Comparison of ENCODE assay signal across 13 mouse cellular contexts in the genomic region with DNA sequence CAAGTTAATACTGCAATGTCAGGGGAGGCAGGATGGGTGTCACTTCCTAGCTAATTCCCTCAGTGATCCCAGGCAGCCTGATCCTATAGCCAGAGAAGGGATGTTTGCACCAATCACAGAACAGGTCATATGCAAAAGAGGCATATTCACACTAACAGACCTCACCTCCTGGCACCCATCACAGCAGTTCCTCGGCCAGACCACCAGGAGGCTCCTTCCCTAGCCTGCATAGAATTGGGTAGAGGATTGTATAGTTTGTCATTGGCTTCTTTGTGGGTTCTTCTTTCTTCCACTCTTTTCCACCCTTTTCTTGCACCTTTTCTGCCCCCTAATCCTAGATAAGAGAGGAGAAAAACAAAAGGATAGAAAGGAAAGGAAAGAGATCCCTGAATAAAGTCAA. TPM values are rescaled to one million over a fixed set of nuclear protein-coding genes. Genes with fewer than 3 reads are reported as not detected.
DNase-seq lines count a peak whose midpoint lies in the region; ATAC-seq and TF ChIP-seq lines count a peak whose summit lies in the region.
"Had no signal": no experiment of that assay in that cellular context is flagged by ENCODE, and none has a peak within 500 bp of the region (broad histone marks: within the 10 kb centered on the region; RNA-seq: fewer than 3 reads in every experiment).

No protein-coding gene starts in this region.

- intact Hi-C loops in gastrocnemius, adult 2 months (cut with DNase I): no loop called here
- intact Hi-C loops in gastrocnemius, postnatal 36 days (cut with DNase I): no loop called here

- no peaks in the 10 kb centered on the region for H3K27me3 ChIP-seq in testis, adult 2 months (ENCODE audit: control insufficient read depth, insufficient read depth, low read length)
- H3K27me3 ChIP-seq: limb, embryonic 13.5 days had no signal

- peak; percentile 49 to 62; a peak in 1 of 4 replicates for ATAC-seq in hematopoietic stem cell, adult 5-6 weeks (replicated peaks in 1 of 2; ENCODE audit: insufficient read depth in 1 of 2, low FRiP score in 2 of 2, low TSS enrichment in 1 of 2, low read depth in 1 of 2, poor library complexity in 2 of 2, severe bottlenecking in 2 of 2)
- ATAC-seq: intestine, embryonic 16.5 days had no signal

- H3K4me1 ChIP-seq in testis, adult 2 months (ENCODE audit: control insufficient read depth, insufficient read depth, low read length): no peaks in the 10 kb centered on the region
- H3K4me1 ChIP-seq: limb, embryonic 13.5 days had no signal

- TF ChIP-seq POLR2A in testis, adult 2 months (IDR thresholded peaks at IDR 0.05; ENCODE audit: control insufficient read depth, low read depth, low read length): no peak

- H3K27ac ChIP-seq in gastrocnemius, adult 2 months: no peak overlapping the region
- no peak overlapping the region for H3K27ac ChIP-seq in testis, adult 2 months (ENCODE audit: control insufficient read depth, insufficient read depth, low read depth, low read length)
- H3K27ac ChIP-seq: limb, embryonic 13.5 days had no signal

- no peak overlapping the region for H3K4me3 ChIP-seq in gastrocnemius, adult 2 months
- no peak overlapping the region for H3K4me3 ChIP-seq in testis, adult 2 months (ENCODE audit: control insufficient read depth, low read depth, low read length)
- H3K4me3 ChIP-seq: limb, embryonic 13.5 days had no signal

- DNase-seq in gastrocnemius, adult 2 months: peak; percentile 24
- no peak for DNase-seq in gastrocnemius, postnatal 36 days
- DNase-seq in testis, postnatal 14 days (ENCODE audit: low spot score): no peak
- no peak for DNase-seq in cerebellum, adult 11-12 months
- DNase-seq in ovary, postnatal 14 days (ENCODE audit: low spot score): no peak
- no peak for DNase-seq in left cerebral cortex, adult 8-10 months (ENCODE audit: low spot score in 2 of 2)
- DNase-seq: cerebellum, adult 2 months; heart, adult 11 months had no signal

- peak; percentile 55 for TF ChIP-seq CTCF in gastrocnemius, adult 2 months (IDR thresholded peaks at IDR 0.05)
- peak; percentile 37; the same call in 1 of the 2 replicates for TF ChIP-seq CTCF in testis, adult 2 months (IDR thresholded peaks at IDR 0.05; ENCODE audit: control insufficient read depth, insufficient read depth, insufficient replicate concordance, low read depth, low read length)

- H3K36me3 ChIP-seq in testis, adult 2 months (ENCODE audit: control insufficient read depth, insufficient read depth, low read length): no peaks in the 10 kb centered on the region
- H3K36me3 ChIP-seq: limb, embryonic 13.5 days had no signal

RNA-seq across cellular contexts. Expression of a gene that starts 10.0 kb away (rescaled TPM):
- total RNA-seq in gastrocnemius, adult 2 months (2021): not detected
- total RNA-seq in gastrocnemius, postnatal 36 days (2021): not detected
- 0.12 and 0.20 TPM in 2 replicates for polyA plus RNA-seq in testis, adult 2 months (2012; rRNA removed)
- total RNA-seq in hematopoietic stem cell, adult 5-6 weeks (2017): not detected in 2 replicates
- total RNA-seq in left cerebral cortex, adult 8-10 months (2022): not detected
- total RNA-seq: monocyte, adult 5-6 weeks had no signal
- polyA plus RNA-seq: intestine, embryonic 16.5 days; limb, embryonic 13.5 days had no signal

RNA-seq across cellular contexts. Expression of a gene that starts 32.2 kb away (rescaled TPM):
- total RNA-seq in gastrocnemius, adult 2 months (2021): 1 to 10 TPM; 6.5 to 7.1 TPM
- total RNA-seq in gastrocnemius, postnatal 36 days (2021): 1 to 10 TPM; 6.2 to 6.4 TPM
- 2.5 and 3.1 TPM in 2 replicates for polyA plus RNA-seq in testis, adult 2 months (2012; rRNA removed)
- 17.9 and 25.4 TPM in 2 replicates for total RNA-seq in hematopoietic stem cell, adult 5-6 weeks (2017)
- 10 to 100 TPM; 10.0 to 12.4 (median 12.0) TPM for total RNA-seq in left cerebral cortex, adult 8-10 months (2022)

RNA-seq across cellular contexts. Expression of a gene that starts 48.1 kb away (rescaled TPM):
- not detected for total RNA-seq in gastrocnemius, adult 2 months (2021)
- not detected for total RNA-seq in gastrocnemius, postnatal 36 days (2021)
- polyA plus RNA-seq in testis, adult 2 months (2012; rRNA removed): 20.5 and 30.8 TPM in 2 replicates
- not detected in 2 replicates for total RNA-seq in hematopoietic stem cell, adult 5-6 weeks (2017)
- not detected for total RNA-seq in left cerebral cortex, adult 8-10 months (2022)
- total RNA-seq: monocyte, adult 5-6 weeks had no signal
- polyA plus RNA-seq: cerebellum, adult 2 months; intestine, embryonic 16.5 days; limb, embryonic 13.5 days had no signal
